Comparison of ENCODE assay signal across 27 mouse cellular contexts in genomic region chr15:62116184-62116583, GRCm38 (mm10).
DNase-seq lines count a peak whose midpoint lies in the region; ATAC-seq and TF ChIP-seq lines count a peak whose summit lies in the region.
"Had no signal": no experiment of that assay in that cellular context is flagged by ENCODE, and none has a peak within 500 bp of the region (broad histone marks: within the 10 kb centered on the region; RNA-seq: fewer than 3 reads in every experiment).

No protein-coding gene starts in this region.

- H3K27ac ChIP-seq in liver, embryonic 12.5 days, result peak overlapping the region; percentile 49; the same call in 1 of the 2 replicates
- H3K27ac ChIP-seq in MEL (ENCODE audit: control insufficient read depth, low read depth, low read length), result no peak overlapping the region
- H3K27ac ChIP-seq: embryonic facial prominence, embryonic 12.5 days; embryonic facial prominence, embryonic 15.5 days; forebrain, embryonic 12.5 days; forebrain, embryonic 15.5 days; heart, embryonic 10.5 days; heart, embryonic 13.5 days; hindbrain, embryonic 14.5 days; hindbrain, postnatal 0 days had no signal

- no peak overlapping the region for H3K4me2 ChIP-seq in liver, embryonic 12.5 days
- H3K4me2 ChIP-seq: embryonic facial prominence, embryonic 12.5 days; embryonic facial prominence, embryonic 15.5 days; forebrain, embryonic 12.5 days; forebrain, embryonic 15.5 days; heart, embryonic 13.5 days; hindbrain, embryonic 14.5 days had no signal

- H3K27me3 ChIP-seq in liver, embryonic 12.5 days (replicated peaks), result no peaks in the 10 kb centered on the region
- H3K27me3 ChIP-seq in MEL (ENCODE audit: control insufficient read depth in 1 of 2, insufficient read depth in 2 of 2, low read length in 2 of 2), result no peaks in the 10 kb centered on the region
- H3K27me3 ChIP-seq: embryonic facial prominence, embryonic 12.5 days; embryonic facial prominence, embryonic 15.5 days; forebrain, embryonic 12.5 days; forebrain, embryonic 15.5 days; heart, embryonic 13.5 days had no signal

- 0 out of 2 replicates have a peak, but pooled peaks cover under 1% of the 10 kb centered on the region for H3K36me3 ChIP-seq in liver, embryonic 12.5 days
- H3K36me3 ChIP-seq in MEL (ENCODE audit: control insufficient read depth in 1 of 2, insufficient read depth in 2 of 2, low read length in 2 of 2), result peaks cover 2 to 15% of the 10 kb centered on the region in 2 experiments
- H3K36me3 ChIP-seq: embryonic facial prominence, embryonic 12.5 days; embryonic facial prominence, embryonic 15.5 days; forebrain, embryonic 12.5 days; forebrain, embryonic 15.5 days; heart, embryonic 10.5 days; heart, embryonic 13.5 days had no signal

- H3K79me2 ChIP-seq in MEL (ENCODE audit: control insufficient read depth, insufficient read depth, low read length, poor library complexity), result peaks cover 64% of the 10 kb centered on the region

- no peaks in the 10 kb centered on the region for H3K9me3 ChIP-seq in liver, embryonic 12.5 days (replicated peaks)
- H3K9me3 ChIP-seq in MEL (replicated peaks; ENCODE audit: insufficient read depth, low read length), result no peaks in the 10 kb centered on the region
- H3K9me3 ChIP-seq: embryonic facial prominence, embryonic 12.5 days; embryonic facial prominence, embryonic 15.5 days; forebrain, embryonic 12.5 days; forebrain, embryonic 15.5 days; heart, embryonic 10.5 days; heart, embryonic 13.5 days had no signal

- no peak for ATAC-seq in liver, embryonic 12.5 days
- peak; percentile 26 for ATAC-seq in megakaryocyte progenitor cell, adult 5-6 weeks (replicated peaks; ENCODE audit: poor library complexity)
- ATAC-seq: activated CD4-positive, CD25-positive, alpha-beta regulatory T cell, adult 4 months; CD4-positive, CD25-positive, alpha-beta regulatory T cell, adult 4 months; forebrain, embryonic 15.5 days; hindbrain, postnatal 0 days; inflammation-experienced regulatory T-cells, adult 6 months had no signal

- no peak for TF ChIP-seq RAD21 in MEL (IDR thresholded peaks at IDR 0.05; ENCODE audit: low read depth, low read length)

- H3K4me3 ChIP-seq in liver, embryonic 12.5 days, result no peak overlapping the region
- no peak overlapping the region for H3K4me3 ChIP-seq in MEL (ENCODE audit: control insufficient read depth in 1 of 2, insufficient read depth in 1 of 2, low read depth in 2 of 2, low read length in 2 of 2)
- H3K4me3 ChIP-seq: embryonic facial prominence, embryonic 12.5 days; embryonic facial prominence, embryonic 15.5 days; erythroblast, embryonic 14.5 days; forebrain, embryonic 12.5 days; forebrain, embryonic 15.5 days; heart, embryonic 10.5 days; heart, embryonic 13.5 days had no signal

- no peak for TF ChIP-seq POLR2A in MEL (IDR thresholded peaks at IDR 0.05; ENCODE audit: control insufficient read depth in 1 of 2, insufficient read depth in 1 of 2, low read depth in 1 of 2, low read length in 2 of 2, poor library complexity in 1 of 2)

- 17% methylated on average over 1 of the region's 1 CpGs for WGBS in liver, embryonic 12.5 days (ENCODE audit: insufficient replicate concordance)

- no peak for DNase-seq in liver
- DNase-seq in MEL (ENCODE audit: low read depth, low spot score), result no peak
- no peak for DNase-seq in spleen, adult 18-20 months
- DNase-seq in heart, adult 9 months (ENCODE audit: low spot score in 2 of 2), result no peak
- DNase-seq: adrenal gland, adult 8-10 months; adrenal gland, postnatal 36 days; cerebellum, adult 18-20 months; cerebellum, adult 9-10 months; cerebellum, postnatal 14 days; gastrocnemius, postnatal 25 days; heart, adult 18-20 months; heart, postnatal 14 days; heart, postnatal 4 days had no signal

- no peak for TF ChIP-seq CTCF in MEL (IDR thresholded peaks at IDR 0.05 in 2 of 3, conservative IDR thresholded peaks at IDR 0.05 in 1 of 3; ENCODE audit: control insufficient read depth in 1 of 3, insufficient read depth in 1 of 3, low read depth in 2 of 3, low read length in 3 of 3, poor library complexity in 1 of 3, severe bottlenecking in 1 of 3)

- no peak overlapping the region for H3K9ac ChIP-seq in liver, embryonic 12.5 days
- no peak overlapping the region for H3K9ac ChIP-seq in MEL (ENCODE audit: control insufficient read depth, low read depth, low read length, poor library complexity, severe bottlenecking)
- H3K9ac ChIP-seq: embryonic facial prominence, embryonic 12.5 days; embryonic facial prominence, embryonic 15.5 days; forebrain, embryonic 12.5 days; forebrain, embryonic 15.5 days; heart, embryonic 13.5 days; hindbrain, embryonic 14.5 days had no signal

- H3K4me1 ChIP-seq in liver, embryonic 12.5 days, result peaks cover 100% of the 10 kb centered on the region
- H3K4me1 ChIP-seq in MEL (ENCODE audit: control insufficient read depth in 1 of 2, insufficient read depth in 2 of 2, low read length in 2 of 2), result peaks cover 8 to 10% of the 10 kb centered on the region in 2 experiments
- H3K4me1 ChIP-seq: forebrain, embryonic 12.5 days; forebrain, embryonic 15.5 days had no signal

- 0 out of 4 replicates have a peak, but pooled peaks of 1 of the 2 experiments have one; percentile 13 for TF ChIP-seq EP300 in MEL (IDR thresholded peaks at IDR 0.05; ENCODE audit: low read depth in 1 of 2, low read length in 2 of 2)

TF ChIP-seq in MEL, 35 proteins besides CTCF, POLR2A, EP300 and RAD21:
- no peak for TF ChIP-seq USF1 (IDR thresholded peaks at IDR 0.05; ENCODE audit: low read depth, low read length)
- TF ChIP-seq MXI1 (IDR thresholded peaks at IDR 0.05; ENCODE audit: low read depth, low read length), result no peak
- TF ChIP-seq ETS1 (IDR thresholded peaks at IDR 0.05; ENCODE audit: low read depth, low read length), result 0 out of 2 replicates have a peak, but pooled peaks have one; percentile 23
- TF ChIP-seq BHLHE40 (IDR thresholded peaks at IDR 0.05; ENCODE audit: borderline replicate concordance, low read depth, low read length), result no peak
- TF ChIP-seq MYB (IDR thresholded peaks at IDR 0.05; ENCODE audit: low read depth, low read length), result no peak
- TF ChIP-seq TBP (IDR thresholded peaks at IDR 0.05; ENCODE audit: low read depth, low read length), result no peak
- no peak for TF ChIP-seq CHD1 (IDR thresholded peaks at IDR 0.05; ENCODE audit: low read depth, low read length)
- no peak for TF ChIP-seq MAX (IDR thresholded peaks at IDR 0.05; ENCODE audit: low read length)
- no peak for TF ChIP-seq MEF2A (IDR thresholded peaks at IDR 0.05; ENCODE audit: extremely low read depth, insufficient replicate concordance, low read depth, low read length, poor library complexity, severe bottlenecking)
